In genomic region chr5:123345853-123346654, GRCm38 (mm10) we compare ENCODE assay signal across 8 mouse cellular contexts. TPM values are rescaled to one million over a fixed set of nuclear protein-coding genes. Genes with fewer than 3 reads are reported as not detected.
A peak's percentile ranks its signal among the peaks of the same experiment; 100 is the strongest.
DNase-seq lines count a peak whose midpoint lies in the region; ATAC-seq lines count a peak whose summit lies in the region.

No protein-coding gene starts in this region.

- no peaks in the 10 kb centered on the region for H3K27me3 ChIP-seq in intestine, embryonic 15.5 days (replicated peaks)
- no peaks in the 10 kb centered on the region for H3K27me3 ChIP-seq in limb, embryonic 11.5 days (ENCODE audit: control insufficient read depth, insufficient read depth, low read length)
- H3K27me3 ChIP-seq in midbrain, embryonic 13.5 days: no peaks in the 10 kb centered on the region

- peak overlapping the region; percentile 89 for H3K4me2 ChIP-seq in intestine, embryonic 15.5 days (replicated peaks)
- peak overlapping the region; percentile 92 for H3K4me2 ChIP-seq in limb, embryonic 11.5 days (ENCODE audit: low read depth, severe bottlenecking)
- H3K4me2 ChIP-seq in midbrain, embryonic 13.5 days (replicated peaks): peak overlapping the region; percentile 91

- peak overlapping the region; percentile 97 for H3K27ac ChIP-seq in intestine, embryonic 15.5 days
- peak overlapping the region; percentile 99 for H3K27ac ChIP-seq in limb, embryonic 11.5 days (replicated peaks; ENCODE audit: low read depth, low read length)
- H3K27ac ChIP-seq in midbrain, embryonic 13.5 days: peak overlapping the region; percentile 99

- peak overlapping the region; percentile 84 for H3K4me3 ChIP-seq in intestine, embryonic 15.5 days (replicated peaks)
- peak overlapping the region; percentile 83 for H3K4me3 ChIP-seq in limb, embryonic 11.5 days (ENCODE audit: low read depth, low read length)
- peak overlapping the region; percentile 93 for H3K4me3 ChIP-seq in midbrain, embryonic 13.5 days (replicated peaks)

- H3K4me1 ChIP-seq in intestine, embryonic 15.5 days (replicated peaks): peaks cover 17% of the 10 kb centered on the region
- peaks cover 15% of the 10 kb centered on the region for H3K4me1 ChIP-seq in limb, embryonic 11.5 days (ENCODE audit: control insufficient read depth, insufficient read depth, low read length)
- peaks cover 45% of the 10 kb centered on the region for H3K4me1 ChIP-seq in midbrain, embryonic 13.5 days (replicated peaks)

- peak; percentile 44 for DNase-seq in cerebellum, adult 11 months
- DNase-seq in cerebellum, adult 9-10 months: no peak
- peak; percentile 65 for DNase-seq in embryo, embryonic 10 days (ENCODE audit: low spot score)
- peak; percentile 76 for DNase-seq in gastrocnemius, postnatal 25 days
- DNase-seq in limb, embryonic 11.5 days (ENCODE audit: low spot score): peak; percentile 62
- peak; percentile 43 to 66 for DNase-seq in spleen, postnatal 10 days (ENCODE audit: low spot score in 2 of 2)

- WGBS in intestine, embryonic 15.5 days: 2% methylated on average over 22 of the region's 22 CpGs
- 2% methylated on average over 21 of the region's 22 CpGs for WGBS in limb, embryonic 11.5 days
- WGBS in midbrain, embryonic 13.5 days: 0% methylated on average over 22 of the region's 22 CpGs

- ATAC-seq in intestine, embryonic 15.5 days: peak; percentile 30
- ATAC-seq in limb, embryonic 11.5 days (ENCODE audit: insufficient number of reproducible peaks, low FRiP score, low TSS enrichment, low read depth): peak; percentile 14; the same call in 1 of the 2 replicates
- peak; percentile 60 for ATAC-seq in midbrain, embryonic 13.5 days

- no peaks in the 10 kb centered on the region for H3K9me3 ChIP-seq in intestine, embryonic 15.5 days
- H3K9me3 ChIP-seq in limb, embryonic 11.5 days (ENCODE audit: control insufficient read depth, low read length): no peaks in the 10 kb centered on the region
- H3K9me3 ChIP-seq in midbrain, embryonic 13.5 days: no peaks in the 10 kb centered on the region

- peak overlapping the region; percentile 94 for H3K9ac ChIP-seq in intestine, embryonic 15.5 days
- peak overlapping the region; percentile 98 for H3K9ac ChIP-seq in limb, embryonic 11.5 days (ENCODE audit: low read length)
- H3K9ac ChIP-seq in midbrain, embryonic 13.5 days (replicated peaks): peak overlapping the region; percentile 99

- H3K36me3 ChIP-seq in intestine, embryonic 15.5 days: no peaks in the 10 kb centered on the region
- H3K36me3 ChIP-seq in limb, embryonic 11.5 days (ENCODE audit: control insufficient read depth, insufficient read depth, low read length): no peaks in the 10 kb centered on the region
- peaks cover 7% of the 10 kb centered on the region for H3K36me3 ChIP-seq in midbrain, embryonic 13.5 days

RNA-seq across cellular contexts. Expression of gene Bcl7a, which starts 2.4 kb away (rescaled TPM):
- total RNA-seq in gastrocnemius, postnatal 25 days (2021): 1 to 10 TPM; 8.4 to 8.6 TPM
- polyA plus RNA-seq in intestine, embryonic 15.5 days (2015; fragmentation: Nextera tagmentation; extraction: Ambion mirVana): 15.9 and 16.4 TPM in 2 replicates
- 44.4 and 45.2 TPM in 2 replicates for polyA plus RNA-seq in limb, embryonic 11.5 days (2014; fragmentation: Nextera tagmentation; extraction: Ambion mirVana)
- 47.8 and 53.0 TPM in 2 replicates for polyA plus RNA-seq in midbrain, embryonic 13.5 days (2015; fragmentation: Nextera tagmentation; extraction: Ambion mirVana)

RNA-seq across cellular contexts. Expression of gene Mlxip, which starts 48.5 kb away (rescaled TPM):
- total RNA-seq in gastrocnemius, postnatal 25 days (2021): 10 to 100 TPM; 54.5 TPM
- polyA plus RNA-seq in intestine, embryonic 15.5 days (2015; fragmentation: Nextera tagmentation; extraction: Ambion mirVana): 19.2 and 22.4 TPM in 2 replicates
- polyA plus RNA-seq in limb, embryonic 11.5 days (2014; fragmentation: Nextera tagmentation; extraction: Ambion mirVana): 19.3 and 21.7 TPM in 2 replicates
- 17.4 and 18.7 TPM in 2 replicates for polyA plus RNA-seq in midbrain, embryonic 13.5 days (2015; fragmentation: Nextera tagmentation; extraction: Ambion mirVana)
